Mouse (Mus musculus) adrenal gland, postnatal 14 days (tissue): ENCODE data around the gene Cyth1. TPM values are rescaled to one million over a fixed set of nuclear protein-coding genes. Genes with fewer than 3 reads are reported as not detected.
A peak's percentile ranks its signal among the peaks of the same experiment; 100 is the strongest.

Experiments
- DNase-seq: peaks from one replicate; pipeline ENCODE4 v3.0.0; 2021; ENCODE audit warnings: mixed read lengths
- total RNA-seq: library from RNA; stranded (reverse); gene quantifications from 2 replicates; pipeline ENCODE4 v1.2.3, GENCODE M21; 2021

Cyth1 gene
- total RNA-seq, 1 experiment from 2014 or later: 48.7 TPM

GRCm38 (mm10) chr11:118225056-118225836, 23.1 kb downstream of the Cyth1 start:
- no peak for DNase-seq

DNA sequence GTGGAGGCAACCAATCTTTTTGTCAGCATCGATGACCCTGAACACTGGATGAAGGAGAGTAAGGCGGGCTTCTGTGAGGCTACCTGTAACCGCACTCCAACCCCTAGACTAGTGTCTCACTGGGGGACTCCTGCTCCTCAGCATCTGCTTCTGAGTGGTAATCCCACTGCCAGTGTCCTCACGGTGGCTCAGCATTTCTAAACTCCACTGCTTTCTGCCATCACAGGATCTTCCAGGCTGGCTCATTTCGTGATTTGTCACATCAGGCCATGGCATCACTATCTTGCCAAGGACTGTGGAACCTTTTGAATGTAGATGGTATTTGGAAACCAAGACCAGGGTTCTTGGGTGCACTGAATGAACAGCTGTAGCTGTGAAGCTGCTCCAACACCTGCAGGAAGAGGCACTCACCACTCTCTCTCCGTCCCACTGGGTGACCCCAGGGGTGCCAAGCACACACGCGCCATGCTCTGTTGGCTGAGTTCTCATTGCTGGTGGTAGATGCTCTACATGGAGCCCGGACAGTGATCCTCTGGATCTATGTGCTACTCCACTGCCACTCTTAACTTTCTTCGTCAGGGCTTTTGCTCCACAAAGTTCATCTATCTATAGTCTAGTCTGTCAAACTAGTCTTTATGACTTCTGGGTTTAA, 24.9 kb downstream of the Cyth1 start:
- DNase-seq: no peak

GRCm38 (mm10) chr11:118222917-118223316, 25.5 kb downstream of the Cyth1 start:
- no peak for DNase-seq

DNA sequence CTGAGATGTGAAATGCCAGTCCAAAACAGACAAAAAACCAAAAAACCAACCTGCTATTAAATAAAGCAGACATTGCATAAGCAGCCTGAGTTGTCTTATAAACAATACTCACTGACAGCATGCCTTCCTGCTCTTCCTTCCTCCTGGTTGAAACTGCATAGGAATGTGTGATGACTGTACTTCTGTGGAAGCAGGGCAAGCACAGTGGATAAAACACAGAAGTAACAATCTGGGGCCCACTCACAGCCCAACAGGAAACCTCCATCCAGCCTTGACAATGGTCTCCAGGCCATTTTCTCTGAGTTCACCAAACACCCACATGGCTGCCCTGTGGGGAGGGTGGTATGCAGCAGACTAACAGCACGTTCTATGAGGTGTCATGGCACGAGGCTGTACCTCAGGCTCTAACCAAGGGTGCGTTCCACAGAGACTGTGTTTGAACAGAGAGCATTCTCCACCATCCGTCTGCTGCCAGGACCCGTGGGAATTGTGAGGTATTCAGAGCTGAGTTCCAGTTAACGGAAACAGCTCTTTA, 26.0 kb downstream of the Cyth1 start:
- DNase-seq: no peak

DNA sequence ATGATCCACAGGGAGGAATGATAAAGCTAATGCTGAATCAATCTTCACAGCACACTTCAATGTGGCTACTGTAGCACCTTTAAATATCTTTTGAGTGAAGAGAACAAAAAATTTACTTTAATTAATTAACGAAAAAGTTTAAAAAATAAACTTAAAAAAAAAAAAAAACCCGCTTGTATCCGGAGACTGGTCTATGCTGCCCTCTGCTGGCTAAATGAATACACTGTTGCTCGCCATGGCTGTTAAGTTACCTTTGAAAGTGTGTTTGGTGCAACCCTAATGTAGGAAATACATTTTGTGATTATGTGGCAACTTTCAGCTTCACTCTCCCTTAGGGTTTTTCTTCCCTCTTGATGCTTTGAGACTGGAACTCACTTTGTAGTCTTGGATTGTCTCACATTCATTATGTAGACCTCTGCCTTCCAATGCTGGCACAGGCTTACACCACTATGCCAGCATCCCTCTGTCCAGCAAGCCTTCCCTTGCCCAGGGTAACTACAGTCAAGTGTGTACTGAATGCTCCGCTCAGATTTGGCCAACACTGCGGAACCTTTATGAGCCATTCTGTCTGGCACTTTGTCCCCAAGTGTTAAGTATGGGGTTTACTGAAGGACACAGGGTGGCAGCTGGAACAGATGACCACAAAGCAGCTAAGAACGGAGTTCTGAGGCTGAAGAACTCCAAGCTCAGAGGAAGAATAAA, 27.7 kb downstream of the Cyth1 start:
- peak; percentile 74 for DNase-seq

DNA sequence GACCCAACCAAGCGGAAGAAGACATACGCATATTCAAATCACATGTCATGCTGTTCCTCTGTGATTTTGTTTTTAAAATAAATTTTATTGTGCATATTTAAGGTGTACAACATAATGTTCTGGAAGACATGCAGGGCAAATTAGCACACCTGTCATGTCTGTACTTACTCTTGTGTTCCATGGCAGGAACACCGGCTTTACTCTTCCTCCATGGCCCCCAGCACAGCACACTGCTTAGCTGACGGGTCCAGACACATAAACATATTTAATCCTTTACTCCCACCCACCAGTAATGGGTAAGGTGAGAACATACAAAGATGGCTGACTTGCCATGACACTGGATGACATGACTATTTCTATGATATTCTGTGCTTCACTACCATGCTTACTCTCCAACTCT, 29.3 kb downstream of the Cyth1 start:
- no peak for DNase-seq

DNA sequence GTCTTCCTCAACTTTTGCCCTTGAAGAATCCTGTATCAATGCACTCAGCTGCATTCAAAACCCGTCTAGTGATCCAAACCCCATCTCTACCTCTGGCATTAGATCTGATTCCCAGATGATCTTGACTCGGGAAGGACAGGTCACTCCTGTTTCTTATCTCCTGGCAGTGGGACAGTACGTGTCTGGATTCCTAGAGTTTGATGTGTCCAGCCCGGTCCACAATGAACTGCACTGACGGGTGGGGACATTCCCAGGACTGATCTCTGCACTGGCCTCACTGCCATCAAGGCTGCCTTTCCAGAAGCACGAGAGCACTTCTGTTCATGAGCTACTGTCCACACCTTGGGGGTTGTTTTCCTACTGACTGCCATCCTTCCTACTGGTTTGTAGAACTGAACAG, 31.9 kb downstream of the Cyth1 start:
- DNase-seq: no peak

- no peak for DNase-seq
These were observed 32.4 kb downstream of the Cyth1 start for GRCm38 (mm10) chr11:118215928-118216458.

GRCm38 (mm10) chr11:118212636-118213112, 35.7 kb downstream of the Cyth1 start:
- DNase-seq: no peak

- no peak for DNase-seq
These were observed 36.4 kb downstream of the Cyth1 start for GRCm38 (mm10) chr11:118211749-118212635.

- DNase-seq: no peak
These were observed 37.4 kb downstream of the Cyth1 start for GRCm38 (mm10) chr11:118210962-118211361.

GRCm38 (mm10) chr11:118210116-118210515, 38.3 kb downstream of the Cyth1 start:
- no peak for DNase-seq

DNA sequence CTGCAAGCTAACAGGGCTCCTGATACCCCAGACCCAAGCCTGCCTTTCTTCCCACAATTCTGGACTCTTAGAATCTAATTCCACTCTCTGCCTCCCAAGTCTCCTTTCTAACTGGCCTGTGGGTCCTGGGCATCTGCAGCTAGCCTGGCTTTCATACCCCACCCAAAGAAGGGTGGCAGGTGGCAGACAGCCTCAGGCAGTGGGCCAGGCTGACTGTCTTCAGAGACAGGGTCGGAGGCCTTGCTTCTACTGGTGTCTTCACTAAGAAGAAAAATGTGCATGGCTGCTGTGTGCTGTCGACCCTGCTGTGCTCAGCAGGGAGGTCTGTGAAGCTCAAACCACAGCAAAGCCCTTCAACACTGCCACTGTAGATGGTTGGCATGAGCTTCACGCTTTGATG, 39.0 kb downstream of the Cyth1 start:
- DNase-seq: no peak

GRCm38 (mm10) chr11:118208672-118209272, 39.6 kb downstream of the Cyth1 start:
- DNase-seq: no peak

GRCm38 (mm10) chr11:118207424-118208033, 40.9 kb downstream of the Cyth1 start:
- peak; percentile 51 for DNase-seq

- no peak for DNase-seq
These were observed 42.1 kb downstream of the Cyth1 start for GRCm38 (mm10) chr11:118206267-118206666.

- no peak for DNase-seq
These were observed 44.9 kb downstream of the Cyth1 start for GRCm38 (mm10) chr11:118203469-118203868.

DNA sequence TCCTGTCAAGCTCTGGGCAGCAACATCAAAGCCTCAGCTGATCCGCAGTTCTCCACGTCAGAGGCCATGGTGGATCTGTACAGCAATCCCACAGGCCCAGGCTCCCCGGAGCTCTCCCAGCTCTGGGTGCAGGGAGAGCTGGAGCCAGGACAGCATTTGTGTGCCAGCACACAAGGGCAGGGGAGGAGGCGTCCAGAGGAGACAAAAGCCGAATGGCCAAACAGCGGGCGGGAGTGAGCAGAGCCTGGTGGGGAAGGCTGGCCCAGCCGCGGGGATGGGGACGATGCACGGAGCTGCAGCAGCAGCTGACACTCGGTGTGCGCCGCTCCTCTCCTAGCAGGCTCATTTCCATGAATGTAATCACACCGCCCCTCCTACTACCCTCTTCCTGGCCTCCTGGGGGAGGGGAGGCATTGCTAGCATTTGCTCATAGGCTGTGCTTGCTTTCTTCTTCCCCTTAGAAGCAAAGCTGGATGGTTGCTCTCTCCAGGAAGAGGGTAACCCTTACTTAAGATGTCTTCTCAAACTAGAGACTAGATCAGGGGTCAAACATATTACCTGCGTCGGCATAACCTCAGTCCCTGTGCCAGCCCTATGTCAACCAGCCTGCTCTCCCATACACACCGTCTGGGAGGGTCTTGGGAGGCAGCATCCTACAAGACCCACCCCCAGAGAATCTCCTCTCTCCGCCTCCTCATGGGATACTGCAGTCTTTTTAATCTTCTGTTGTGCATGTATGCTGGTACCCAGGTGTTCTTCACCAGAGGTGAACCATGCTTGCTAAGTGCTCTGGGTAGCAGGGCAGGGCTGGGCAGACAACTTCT, 45.8 kb downstream of the Cyth1 start:
- DNase-seq: peak; percentile 83

DNA sequence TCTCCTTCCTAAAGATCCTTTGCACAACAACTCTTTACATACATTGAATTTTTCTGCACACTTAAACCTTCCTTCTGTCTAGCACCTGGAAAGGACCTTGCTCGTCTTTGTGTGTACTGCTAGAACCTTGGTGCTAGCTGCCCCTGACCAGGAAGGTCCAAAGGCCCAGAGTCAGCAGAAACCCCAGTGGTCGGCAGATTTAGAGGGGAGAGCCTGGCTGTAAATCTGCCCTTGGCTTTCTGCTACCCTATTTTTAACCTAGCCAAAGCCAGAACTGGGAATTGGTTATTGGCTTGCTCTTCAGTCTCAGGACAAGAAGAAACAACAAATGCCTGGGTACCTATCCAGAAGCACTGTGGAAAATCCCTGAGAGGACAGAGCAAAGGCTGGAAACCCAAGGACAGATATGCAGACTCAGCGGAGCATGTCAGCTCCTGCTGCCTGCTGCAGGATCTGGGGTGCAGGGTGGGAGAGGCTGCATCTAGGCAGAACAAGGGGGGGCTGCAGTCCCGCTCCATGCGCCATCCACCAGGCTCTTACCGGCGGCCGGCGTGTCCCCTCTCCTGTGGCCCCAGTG, 46.5 kb downstream of the Cyth1 start:
- DNase-seq: no peak
